Mouse (Mus musculus) urinary bladder, postnatal 36 days (tissue): ENCODE data around the gene Sf3b6.

Experiments
- DNase-seq, 2 experiments: peaks; one replicate each; pipeline ENCODE4 v3.0.0; 2022; ENCODE audit warnings: low spot score in 2 of 2, mixed read lengths in 1 of 2

Gene Sf3b6

DNA sequence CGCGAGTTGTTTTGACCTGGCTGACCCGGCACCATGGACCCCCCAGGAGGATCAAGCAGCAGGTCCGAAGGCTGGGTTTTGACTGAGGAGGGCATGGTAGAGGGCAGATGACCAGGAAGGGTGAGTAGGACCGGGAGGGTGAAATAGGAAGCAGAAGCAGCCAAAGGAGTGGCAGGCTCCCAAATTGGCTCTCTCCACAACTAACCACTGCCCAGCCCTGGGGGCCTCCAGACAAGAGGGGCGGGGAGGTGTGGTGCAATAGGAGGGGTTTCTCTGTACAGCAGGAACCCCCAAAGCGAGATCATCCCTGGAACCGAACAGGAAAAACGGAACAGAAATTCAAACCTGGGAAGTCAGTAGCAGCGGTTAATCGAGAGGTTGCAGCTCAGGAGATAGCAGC, 23.4 kb downstream of the Sf3b6 start:
- no peak for DNase-seq

DNA sequence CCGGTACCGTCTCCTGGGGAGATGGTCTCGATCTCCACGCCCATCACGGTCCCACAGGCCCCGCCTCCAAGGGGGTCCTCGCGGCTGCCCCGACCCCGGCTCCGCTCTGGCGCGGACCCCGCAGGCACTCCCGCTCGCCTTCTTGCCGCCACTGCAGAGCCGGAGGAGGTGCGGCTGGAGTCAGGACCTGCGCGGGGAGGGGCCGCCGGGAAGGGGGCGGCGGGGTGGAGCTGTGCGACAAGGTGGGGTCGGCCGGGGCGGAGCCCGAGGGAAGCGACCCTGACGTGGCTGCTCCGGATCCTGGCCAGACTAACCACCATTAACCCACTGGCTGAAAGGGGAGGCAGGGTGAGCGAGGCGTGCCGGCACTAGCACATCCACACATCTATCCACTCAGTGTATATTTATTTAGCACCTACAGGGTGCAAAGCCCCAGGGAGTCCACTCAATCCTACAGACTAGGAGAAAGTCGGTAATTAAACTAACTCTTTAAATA, 24.1 kb downstream of the Sf3b6 start, which contains the start of gene Fkbp1b:
Gene Fkbp1b (minus strand): TSS at position 200 of the 496 bp plus-strand sequence.
- peak in 1 of 2 experiments; percentile 54 for DNase-seq

DNA sequence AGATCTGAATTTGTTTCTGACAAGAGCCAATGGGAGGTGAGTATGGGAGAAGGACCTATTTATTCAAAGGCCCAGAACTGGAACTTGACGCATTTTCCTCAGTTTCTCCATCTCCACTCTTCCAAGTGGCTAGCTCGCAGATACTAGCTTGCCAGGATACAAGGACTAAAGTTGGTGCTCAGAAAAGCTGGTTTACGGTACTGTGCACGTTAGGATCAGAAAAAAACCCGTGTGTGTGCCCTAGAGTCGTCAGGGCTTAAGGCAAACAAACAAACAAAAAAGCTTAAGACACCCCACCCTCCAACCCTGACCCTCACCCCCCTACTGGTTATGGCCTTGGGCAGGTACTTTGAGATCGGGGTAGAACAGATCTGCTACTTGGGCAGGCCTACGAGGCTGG, 25.1 kb downstream of the Sf3b6 start:
- DNase-seq, result no peak

DNA sequence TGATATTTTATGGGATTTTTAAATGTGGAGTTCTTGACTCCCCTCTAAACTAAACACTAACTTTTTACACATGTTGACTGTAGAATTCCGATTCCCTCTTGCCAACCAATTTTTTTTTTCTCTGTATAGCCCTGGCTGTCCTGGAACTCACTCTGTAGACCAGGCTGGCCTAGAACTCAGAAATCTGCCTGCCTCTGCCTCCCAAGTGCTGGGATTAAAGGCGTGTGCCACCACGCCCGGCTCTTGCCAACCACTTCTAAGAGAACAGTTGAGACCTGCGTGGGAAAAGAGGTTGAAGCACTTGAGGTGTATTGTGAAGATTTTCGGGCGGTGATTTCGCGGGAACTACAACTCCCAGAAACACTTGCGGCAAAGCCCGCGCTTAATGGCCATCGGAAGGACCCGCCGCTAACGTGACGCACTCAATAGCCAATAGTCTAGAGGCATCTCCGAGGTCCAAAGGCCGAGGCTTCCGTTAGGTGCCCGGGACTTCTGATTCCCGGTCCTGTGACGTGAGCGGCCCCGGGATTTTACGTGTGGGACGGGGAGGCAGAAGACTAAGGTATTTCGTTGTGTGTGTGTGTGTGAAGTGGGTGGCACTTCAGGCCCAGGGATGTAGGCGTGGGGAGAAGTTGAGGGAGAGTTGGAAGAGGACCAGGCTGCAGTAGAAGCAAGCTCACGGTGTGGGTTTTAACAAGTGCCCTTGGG, 25.7 kb downstream of the Sf3b6 start, which contains the start of gene Wdcp:
Gene Wdcp (plus strand): TSS at position 414 of the 708 bp plus-strand sequence.
- DNase-seq, result peak; percentile 82 to 90

DNA sequence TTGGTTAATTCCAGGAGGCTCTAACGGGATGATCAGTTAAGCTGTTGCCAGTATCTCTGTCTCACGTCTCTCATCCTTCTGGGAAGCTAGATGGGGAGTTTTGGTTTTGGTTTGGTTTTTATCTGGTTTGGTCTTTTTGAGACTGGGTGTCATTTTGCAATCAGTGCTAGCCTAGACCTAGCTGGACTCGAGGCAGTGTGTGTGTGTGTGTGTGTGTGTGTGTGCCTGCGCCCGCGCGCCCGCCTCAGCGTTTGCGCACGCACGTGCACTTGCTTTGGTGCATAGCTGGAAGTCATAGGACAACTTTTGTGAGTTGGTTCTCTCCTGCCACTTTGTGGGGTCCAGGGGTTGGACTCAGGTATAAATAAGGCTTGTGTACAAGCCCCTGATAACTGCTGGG, 26.4 kb downstream of the Sf3b6 start:
- peak in 1 of 2 experiments; percentile 28 for DNase-seq

DNA sequence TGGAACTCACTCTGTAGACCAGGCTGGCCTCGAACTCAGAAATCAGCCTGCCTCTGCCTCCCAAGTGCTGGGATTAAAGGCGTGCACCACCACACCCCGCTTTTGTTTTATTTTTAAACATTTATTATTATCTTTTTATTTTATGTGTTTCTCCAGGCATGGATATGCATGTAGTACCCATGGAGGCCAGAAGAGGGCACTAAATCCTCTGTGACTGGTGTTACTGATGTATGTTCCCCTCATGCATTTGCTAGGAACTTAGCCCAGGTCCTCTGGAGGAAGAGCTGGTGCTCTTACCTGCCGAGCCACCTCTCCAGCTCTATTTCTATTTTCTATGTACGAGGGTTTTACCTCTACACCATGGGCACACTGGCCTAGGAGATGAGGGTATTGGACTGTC, 38.8 kb downstream of the Sf3b6 start:
- DNase-seq, result no peak

DNA sequence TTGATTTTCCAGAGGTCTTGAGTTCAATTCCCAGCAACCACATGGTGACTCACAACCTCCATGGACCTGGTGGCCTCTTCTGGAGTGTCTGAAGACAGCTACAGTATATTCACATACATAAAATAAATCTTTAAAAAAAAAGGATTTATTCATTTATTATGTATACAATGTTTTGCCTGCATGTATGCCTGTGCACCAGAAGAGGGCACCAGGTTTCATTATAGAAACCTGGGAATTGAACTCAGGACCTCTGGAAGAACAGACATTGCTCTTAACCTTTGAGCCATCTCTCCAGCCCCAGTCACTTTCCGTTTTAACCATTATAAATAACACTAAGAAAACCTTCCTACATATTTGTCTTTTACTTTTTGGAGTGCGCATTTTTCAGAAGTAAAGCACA, 39.5 kb downstream of the Sf3b6 start:
- DNase-seq, result no peak

DNA sequence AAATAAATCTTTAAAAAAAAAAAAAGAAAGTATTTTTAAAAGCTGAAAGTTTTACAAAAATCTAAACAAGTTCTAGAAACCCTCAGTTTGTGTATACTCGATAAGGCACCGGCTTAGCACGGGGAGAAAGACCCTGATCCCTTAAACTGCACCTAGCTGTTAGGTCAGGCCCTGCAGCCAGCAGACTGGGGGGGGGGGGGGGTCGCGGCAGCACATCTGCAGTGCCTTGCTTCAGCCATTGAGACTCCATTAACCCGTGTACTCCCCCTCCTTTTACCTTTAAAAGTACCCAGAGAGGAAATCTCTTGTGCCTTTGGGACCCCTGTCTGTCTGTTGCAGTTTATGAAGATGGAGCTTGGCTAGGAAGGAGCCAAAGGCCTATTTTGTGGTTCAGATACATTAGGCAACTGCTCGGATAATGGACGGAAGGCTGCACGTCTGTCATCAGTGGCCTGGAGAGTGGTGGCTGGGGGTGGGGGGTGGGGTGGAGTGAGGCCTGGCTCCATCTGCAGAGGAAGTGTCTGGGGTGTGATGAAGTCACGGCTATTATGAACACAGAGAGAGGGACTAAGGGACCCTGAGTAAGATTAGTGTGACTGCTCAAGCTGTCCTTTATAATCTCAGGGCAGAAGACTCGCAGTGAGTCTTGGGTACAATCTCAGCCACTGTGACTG, 42.0 kb downstream of the Sf3b6 start:
- DNase-seq, result no peak

DNA sequence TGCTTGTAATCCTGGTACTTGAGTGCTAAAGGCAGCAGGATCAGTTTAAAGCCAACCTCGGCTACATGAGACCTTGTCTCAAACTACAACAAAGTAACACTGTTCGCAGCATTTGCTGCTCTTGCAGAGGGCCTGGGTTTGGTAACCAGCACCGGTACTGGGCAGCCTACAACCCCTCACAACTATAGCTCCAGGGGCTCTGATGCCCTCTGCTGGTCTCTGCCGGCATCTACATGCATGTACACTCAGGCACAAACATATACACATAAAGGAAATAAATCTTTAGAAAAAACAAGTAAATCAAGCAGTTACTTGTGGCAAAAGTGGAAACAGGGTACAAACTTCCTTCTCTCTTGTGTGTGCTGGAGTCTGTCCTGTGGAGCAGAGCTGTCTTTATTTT, 45.3 kb downstream of the Sf3b6 start:
- DNase-seq, result no peak

DNA sequence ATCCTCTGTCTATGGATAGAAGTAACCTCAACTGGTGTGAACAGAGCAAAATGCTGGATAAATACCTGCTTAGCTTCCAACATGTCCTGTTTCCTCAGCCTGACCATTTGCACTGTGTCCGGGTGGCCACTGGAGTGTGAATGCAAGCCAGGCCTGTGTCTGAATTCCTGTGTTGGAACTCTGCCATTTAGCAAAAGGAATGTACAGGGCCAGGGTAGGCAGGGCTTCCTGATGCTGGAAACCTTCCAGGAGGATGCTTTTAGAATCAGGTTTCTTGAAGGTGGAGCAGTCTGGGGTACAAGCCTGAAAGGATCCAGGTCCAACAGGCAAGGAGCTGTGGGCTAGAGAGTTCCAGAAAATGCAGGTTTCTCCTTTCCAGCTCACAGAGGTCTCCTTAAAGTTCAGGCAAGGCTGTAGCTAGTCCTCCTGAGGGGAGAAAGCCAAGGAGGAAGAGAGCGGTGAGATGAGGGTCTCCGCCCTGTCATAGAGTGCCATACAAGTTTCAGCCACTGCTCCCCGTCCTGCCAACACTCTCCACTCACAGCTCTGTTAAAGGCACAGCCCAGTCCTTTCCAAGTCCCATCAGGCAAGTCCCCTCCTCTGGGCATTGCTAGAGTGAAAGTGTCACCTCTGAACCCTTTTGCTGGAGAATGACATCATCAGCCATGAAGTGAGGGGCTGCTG, 46.5 kb downstream of the Sf3b6 start:
- DNase-seq, result no peak

DNA sequence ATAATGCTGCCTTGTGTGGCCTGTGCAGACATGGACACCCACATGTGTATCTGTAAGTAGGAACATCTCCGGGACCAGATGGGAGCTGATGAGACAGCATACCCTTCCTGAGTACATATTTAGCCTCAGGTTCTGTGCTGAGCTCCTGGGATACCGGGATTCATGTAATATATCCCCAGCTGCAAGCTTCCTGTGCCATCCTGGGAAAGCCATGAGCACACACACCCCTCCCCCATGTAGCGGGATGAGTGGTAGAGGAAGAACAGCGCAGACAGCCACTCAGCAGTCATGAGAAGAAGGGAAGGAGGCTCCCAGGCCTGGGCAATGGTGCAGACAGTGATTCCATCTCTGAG, 47.0 kb downstream of the Sf3b6 start:
- DNase-seq, result no peak

DNA sequence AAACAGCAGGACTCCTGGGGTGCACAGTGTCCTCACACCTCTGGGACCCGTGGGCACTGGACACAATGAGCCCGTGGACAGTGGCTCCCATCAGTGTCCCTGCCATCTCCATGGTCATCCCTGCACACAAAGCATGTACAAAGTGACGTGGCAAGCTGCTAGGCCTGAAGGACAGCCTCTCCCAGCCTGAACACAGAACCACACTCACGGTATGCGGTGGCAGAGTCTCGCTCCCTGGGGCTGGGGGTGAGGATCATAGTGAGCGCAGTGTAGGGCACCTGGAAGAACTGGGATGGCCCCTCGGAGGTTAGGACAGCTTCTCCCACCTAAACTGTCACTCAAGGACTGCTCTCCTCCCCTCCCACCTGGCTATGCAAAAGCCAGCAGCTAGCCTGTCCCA, 51.6 kb downstream of the Sf3b6 start:
- DNase-seq, result no peak

DNA sequence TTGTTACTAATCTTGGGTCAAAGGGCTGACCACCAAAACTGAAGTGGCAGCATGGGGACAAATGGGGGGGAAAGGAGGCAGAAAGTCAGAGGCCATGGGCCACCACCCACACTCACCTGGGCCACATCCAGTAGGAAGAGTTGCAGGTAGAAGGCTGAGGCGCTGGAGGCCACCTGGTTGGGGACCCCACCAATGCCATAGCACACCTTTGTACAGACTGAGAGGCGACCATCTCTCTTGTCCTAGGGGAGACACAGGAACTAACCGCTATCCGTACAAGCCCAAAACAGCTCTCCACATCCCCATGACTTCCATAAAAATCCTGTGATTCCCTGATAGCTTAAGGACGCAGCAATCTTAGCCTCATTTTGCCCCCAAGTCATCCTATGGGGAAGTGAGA, 53.9 kb downstream of the Sf3b6 start:
- DNase-seq, result no peak

DNA sequence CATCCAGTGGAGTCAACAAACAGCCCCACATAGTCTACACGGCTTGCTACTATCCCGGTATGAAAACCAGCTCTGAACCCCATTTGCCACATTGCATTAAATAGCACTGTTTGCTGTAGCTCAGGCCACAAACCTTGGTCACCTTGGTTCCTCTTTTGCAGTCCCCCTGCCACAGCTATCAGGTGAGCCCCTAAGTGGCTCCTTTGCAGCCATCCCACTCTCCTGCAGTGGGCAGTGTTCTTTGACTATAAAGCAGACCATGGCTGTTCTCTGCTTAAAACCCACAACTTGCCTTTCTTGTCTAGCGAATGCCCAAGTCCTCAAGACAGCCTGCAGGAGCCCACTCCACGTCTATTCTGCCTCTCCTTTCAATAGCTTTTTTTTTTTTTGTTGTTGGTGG, 54.9 kb downstream of the Sf3b6 start:
- no peak for DNase-seq

DNA sequence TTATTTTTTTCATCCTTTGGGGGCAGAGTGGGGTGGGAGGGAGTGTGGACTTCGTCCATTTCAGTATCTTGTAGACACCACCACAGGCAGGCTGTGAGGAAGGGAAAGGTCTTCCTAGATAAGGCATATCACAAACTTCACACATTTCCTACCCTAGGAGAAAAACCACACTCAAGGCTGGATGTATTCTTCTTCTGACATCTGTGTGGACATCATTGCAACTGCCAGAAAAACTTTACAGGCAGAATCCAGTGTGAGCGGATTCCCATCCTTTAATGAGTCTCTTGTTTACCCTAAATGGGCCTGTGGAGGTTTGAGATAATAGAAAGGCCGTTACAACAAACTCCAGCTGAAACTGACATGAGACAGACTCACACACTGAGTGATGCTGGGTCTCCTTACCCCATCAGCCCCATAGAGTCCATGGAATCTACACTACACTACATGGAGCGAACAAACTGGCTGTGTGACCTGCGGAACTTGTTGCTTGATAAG, 55.7 kb downstream of the Sf3b6 start:
- DNase-seq, result no peak

DNA sequence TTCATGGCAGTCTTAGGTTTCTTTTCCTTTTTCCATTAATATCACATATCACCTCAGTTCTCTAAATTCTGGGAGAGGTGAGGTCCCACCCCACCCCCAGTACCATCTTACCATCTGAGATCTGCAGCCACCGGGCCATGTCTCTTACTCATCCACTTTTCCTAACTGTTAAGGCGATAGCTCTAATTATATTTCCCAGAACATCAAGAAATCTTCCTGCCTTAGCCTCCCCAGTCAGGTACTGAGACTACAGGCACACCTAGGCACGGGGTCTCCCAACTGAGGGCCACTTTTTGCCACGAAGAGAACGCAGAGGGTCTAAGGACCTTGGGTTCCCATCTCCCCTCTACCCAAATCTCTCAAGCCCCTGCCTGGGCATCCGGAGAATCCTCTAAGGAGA, 56.2 kb downstream of the Sf3b6 start:
- DNase-seq, result no peak

DNA sequence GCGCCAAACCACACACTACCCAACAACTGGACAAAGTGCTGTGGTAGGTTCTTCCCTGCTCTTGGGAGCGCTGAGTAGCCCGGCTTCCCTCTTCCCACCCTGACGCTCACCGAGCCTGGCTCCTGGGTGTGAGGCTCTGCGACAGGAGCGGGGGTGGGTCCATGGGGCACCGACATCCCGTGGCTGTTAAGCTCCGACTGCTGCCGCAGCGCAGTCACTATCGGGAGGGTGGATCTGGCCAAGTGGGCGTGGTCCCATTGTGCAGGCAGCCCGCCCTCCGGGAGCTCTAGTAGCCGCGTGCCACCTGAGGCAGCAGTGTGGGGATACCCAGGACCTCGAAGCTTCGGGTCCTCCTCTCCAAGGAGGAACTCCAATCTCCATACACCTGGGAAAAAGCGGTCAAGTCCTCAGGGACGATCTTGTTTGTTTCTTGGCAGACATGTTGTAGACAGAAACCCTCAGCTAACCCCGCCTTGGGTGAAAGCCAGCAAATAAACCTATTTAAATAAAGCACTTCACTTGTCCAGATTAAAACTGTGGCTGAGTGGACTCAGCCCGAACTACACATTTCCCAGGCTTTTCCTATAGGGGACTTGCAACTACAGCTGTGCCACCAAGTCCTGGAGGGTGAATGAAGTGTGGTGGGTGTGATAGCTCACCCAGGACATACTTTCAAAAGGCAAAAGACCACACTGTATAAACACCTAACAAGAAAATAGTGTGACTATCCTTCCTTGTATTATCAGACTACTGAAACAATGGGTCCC, 57.0 kb downstream of the Sf3b6 start, which contains the start of gene Mfsd2b:
Gene Mfsd2b (minus strand): TSS at position 199 of the 767 bp plus-strand sequence.
- peak; percentile 68 to 77 for DNase-seq

DNA sequence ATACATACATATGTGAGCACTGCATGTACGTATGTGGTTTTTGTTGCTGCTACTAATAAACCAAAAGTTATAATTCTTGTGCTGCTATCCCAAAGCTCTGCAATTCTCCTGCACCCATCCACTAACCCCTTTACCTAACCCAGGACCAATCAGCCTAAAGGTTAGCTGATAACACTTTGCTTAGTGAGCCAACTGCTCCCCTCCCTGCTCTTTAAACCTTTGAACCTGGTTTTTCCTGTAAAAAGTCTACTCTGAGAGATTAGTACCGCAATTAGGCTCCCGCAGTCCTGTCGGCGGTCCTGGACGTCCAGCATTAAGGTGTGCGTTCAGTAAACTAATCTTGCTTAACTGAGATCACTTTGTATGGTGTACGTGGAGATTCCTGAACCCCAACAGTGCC, 58.3 kb downstream of the Sf3b6 start:
- no peak for DNase-seq
